Mouse (Mus musculus) right cerebral cortex, postnatal 10 days (tissue): ENCODE results near the gene Hist3h2ba.

Experiments used
- DNase-seq, 2 experiments: peaks; one replicate each; pipeline ENCODE4 v3.0.0; 2021; ENCODE audit warnings: low spot score in 2 of 2

The Hist3h2ba gene

GRCm38 (mm10) chr11:58948542-58949479 is at the start of gene Hist3h2ba:
Gene Hist3h2ba, plus strand, starts transcription at chr11:58948920.
- peak; percentile 85 to 91 for DNase-seq

DNA sequence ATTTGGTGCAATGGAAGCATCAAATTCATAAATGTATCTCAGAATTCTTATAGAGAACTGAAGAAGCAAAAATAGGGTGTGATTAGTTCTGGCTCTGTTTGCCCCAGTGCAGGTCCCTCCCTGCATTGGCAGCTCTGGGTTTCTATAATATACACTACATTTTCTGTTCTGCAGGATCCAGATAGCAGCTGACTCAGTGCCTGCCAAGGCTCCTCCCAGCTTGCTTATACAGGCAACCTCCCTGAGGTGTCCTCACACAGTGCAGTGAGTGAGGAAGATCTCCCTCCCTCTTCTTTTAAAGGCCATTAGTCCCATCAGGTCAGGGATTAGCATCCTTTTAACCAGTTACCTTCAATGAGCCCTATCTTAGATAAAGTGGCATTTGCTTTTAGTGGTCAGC is 47.6 kb upstream of the Hist3h2ba start:
- peak in 1 of 2 experiments; percentile 5 for DNase-seq

- DNase-seq: peak; percentile 96 to 97
Observed at GRCm38 (mm10) chr11:58903511-58904409, 45.0 kb upstream of the Hist3h2ba start, which contains the start of gene Zfp39. Gene Zfp39, minus strand, starts transcription at chr11:58904225.

DNA sequence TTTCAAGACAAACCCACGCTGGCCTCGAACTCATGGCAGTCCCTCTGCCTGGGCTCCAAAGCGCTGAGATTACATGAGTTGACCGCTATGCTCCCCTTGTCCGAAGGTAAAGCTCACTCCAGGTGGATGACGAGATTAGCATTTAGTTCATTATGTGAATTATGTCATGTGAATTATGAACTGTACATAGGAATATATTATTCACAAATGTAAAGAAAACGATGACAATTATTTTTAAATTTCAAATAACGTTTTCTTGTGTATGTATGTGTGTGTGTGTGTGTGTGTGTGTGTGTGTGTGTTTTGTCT is 44.4 kb upstream of the Hist3h2ba start:
- DNase-seq: no peak

GRCm38 (mm10) chr11:58904838-58905237 is 43.9 kb upstream of the Hist3h2ba start:
- DNase-seq: peak in 1 of 2 experiments; percentile 35

GRCm38 (mm10) chr11:58913776-58914175 is 34.9 kb upstream of the Hist3h2ba start:
- DNase-seq: no peak

- no peak for DNase-seq
Observed at GRCm38 (mm10) chr11:58914461-58915028, 34.2 kb upstream of the Hist3h2ba start.

- DNase-seq: no peak
Observed at GRCm38 (mm10) chr11:58916879-58917744, 31.6 kb upstream of the Hist3h2ba start.

GRCm38 (mm10) chr11:58917745-58918366 is 30.9 kb upstream of the Hist3h2ba start, which contains the start of gene Btnl10:
Gene Btnl10, plus strand, starts transcription at chr11:58917908.
- no peak for DNase-seq

DNA sequence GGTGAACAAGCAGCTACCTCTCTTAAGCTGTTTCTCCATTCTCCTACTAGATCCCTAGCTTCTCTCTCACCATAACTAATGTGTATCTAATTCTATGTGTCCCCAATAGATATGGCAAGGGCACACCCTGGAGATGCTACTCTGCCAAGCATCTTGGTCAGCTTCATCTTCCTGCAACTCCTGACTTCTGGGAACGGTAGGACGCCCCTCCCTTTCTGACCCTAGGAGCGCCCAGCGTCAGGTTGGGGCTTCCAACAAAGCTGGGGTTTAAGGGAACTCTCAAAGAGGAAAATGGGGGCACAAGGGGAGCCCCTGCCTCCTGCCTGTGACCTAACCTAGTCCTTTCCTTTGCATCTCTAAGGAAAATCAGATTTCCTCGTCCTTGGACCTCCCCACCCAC is 30.0 kb upstream of the Hist3h2ba start:
- no peak for DNase-seq

DNA sequence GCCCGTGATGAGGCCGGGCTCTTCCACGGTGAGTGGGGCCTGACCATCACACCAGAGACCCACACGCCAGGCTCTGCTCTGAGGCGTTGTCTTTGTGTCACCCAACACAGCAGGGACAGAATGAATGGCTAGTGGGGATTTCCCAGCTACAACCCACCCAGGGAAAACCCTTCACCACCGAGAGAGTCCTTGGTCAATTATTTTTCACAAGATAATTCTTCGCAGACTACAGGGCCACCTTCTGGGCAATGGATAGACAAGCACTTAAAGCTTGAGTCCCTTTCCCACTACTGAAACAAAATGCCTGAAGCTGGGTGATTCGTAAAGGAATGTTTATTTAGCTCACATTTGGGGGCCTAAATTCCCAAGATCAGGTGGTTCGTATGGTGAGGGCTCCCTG is 26.3 kb upstream of the Hist3h2ba start:
- DNase-seq: no peak

DNA sequence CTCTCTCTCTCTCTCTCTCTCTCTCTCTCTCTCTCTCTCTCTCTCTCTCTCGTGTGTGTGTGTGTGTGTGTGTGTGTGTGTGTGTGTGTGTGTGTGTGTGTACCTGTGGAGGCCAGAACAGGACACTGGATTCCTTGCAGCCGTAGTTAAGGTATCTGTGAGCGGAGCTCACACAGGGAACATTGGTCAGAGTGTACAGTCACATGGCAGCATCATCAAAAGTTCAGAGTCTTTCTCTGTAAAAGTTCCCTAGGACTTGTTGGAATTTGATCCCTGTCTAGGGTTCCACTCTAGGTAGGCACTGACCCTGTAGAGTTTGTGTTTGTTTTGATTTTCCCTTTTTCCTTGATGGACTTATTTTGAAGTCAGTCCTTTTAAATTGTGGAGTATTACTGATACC is 22.1 kb upstream of the Hist3h2ba start:
- DNase-seq: no peak

DNA sequence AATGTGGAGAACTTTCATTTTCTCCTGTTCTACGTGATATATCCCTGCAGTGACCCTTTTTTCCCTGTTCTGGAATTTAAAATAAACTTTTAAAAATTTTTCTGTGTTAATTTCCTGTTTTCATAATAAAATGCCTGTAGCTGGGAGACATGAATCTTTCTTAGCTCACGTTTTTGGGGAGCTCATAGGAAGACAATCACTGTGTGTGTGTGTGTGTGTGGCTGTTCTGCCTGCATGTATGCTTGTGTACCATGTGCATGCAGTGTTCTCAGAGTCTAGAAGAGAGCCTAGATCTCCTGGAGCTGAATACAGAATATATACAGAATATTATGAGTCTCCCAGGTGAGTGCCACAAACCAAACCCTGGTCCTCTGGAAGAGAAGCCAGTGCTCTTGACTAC is 21.7 kb upstream of the Hist3h2ba start:
- no peak for DNase-seq

DNA sequence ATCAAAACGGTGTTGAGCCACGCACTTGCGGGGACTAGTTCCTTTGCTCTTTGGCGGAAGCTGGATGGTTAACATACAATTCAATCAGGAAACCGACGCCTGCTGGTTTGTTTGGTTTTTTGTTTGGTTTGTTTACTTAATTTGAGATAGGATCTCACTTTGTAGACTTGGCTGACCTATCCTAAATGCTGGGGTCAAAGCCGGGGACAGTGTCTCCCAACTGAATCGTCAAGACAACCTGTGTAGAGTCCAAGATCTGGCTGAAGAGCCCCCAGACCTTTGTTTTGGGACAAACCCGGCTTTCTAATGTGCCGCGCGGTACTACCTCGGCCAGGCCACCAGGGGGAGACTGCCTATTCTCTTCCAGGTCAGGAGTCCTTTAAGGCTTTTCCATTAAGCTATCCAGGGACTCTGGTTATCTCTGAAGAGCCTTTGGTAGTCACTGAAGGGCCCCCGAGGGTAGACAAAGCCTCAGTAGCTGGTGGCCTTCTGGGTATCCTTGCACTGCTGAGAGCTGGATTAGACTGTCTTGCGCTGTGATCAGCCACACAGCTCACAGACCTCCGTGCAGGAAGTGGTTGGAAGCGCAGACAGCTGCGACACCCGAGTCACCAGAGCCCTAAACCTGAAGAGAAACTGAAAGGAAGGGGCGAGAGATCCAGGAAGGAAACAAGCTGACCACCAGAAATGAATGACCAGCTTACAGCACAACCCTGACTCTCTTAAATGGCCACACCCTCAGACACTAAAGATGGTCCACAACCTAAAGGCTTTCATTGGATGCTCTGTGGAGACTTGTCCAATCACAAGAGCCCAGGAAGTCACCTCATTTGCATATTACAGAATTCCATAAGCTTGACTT is 20.7 kb upstream of the Hist3h2ba start:
- peak in 1 of 2 experiments; percentile 53 for DNase-seq

GRCm38 (mm10) chr11:58929055-58929454 is 19.7 kb upstream of the Hist3h2ba start:
- no peak for DNase-seq

- DNase-seq: no peak
Observed at GRCm38 (mm10) chr11:58929641-58930040, 19.1 kb upstream of the Hist3h2ba start.

DNA sequence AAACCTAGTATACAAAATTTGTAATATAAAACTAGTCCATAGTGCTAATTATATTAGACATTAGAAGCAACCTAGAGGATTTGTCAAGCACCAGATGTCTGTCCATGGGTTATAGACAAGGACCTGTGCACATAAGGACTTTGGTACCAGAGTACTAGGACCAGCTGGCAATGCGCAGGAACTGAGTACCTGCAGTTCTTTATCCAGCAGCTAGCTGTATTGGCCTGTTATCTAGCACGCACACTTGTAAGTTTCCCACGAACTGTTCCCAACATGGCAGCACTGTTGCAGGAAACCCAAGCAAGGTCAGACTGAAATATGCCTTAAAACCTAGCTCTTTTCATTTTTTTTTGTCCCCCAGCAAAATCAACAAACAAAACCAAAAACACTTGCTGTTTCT is 18.5 kb upstream of the Hist3h2ba start:
- DNase-seq: no peak

GRCm38 (mm10) chr11:58931576-58931975 is 17.1 kb upstream of the Hist3h2ba start:
- no peak for DNase-seq

DNA sequence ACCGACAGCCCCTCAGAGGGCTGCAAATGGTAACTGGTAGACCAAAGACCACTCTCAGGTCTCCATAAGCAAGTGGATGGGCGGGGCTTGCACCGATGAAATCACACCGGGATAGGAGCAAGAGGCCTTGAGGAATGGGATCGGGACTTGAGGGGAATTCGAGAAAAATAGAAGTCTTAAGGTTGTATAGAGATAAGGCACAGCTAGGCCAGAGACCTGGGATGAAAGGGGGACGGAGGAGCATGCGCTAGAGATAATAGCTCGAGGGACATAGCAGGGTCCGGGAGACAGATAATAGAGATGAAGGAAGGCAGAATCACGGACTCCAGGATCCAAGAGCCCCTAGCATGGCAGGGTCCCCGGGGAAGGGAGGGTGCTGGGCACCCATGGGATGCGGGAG is 10.8 kb upstream of the Hist3h2ba start:
- DNase-seq: no peak
